Mouse (Mus musculus) MEL (cell line): ENCODE data around the gene Polg. TPM values are rescaled to one million over a fixed set of nuclear protein-coding genes. Genes with fewer than 3 reads are reported as not detected.

ENCODE experiments used
- DNase-seq: peaks from one replicate; pipeline ENCODE4 v3.0.0; 2011; ENCODE audit warnings: low read depth, low spot score
- H3K27ac ChIP-seq: 2 replicates; pipeline ENCODE4 v1.5.1; 2012; ENCODE audit warnings: low read depth, mild to moderate bottlenecking, control low read depth, low read length, moderate library complexity; ENCODE audit not compliant: control insufficient read depth
- H3K27me3 ChIP-seq, 2 experiments: fragments of 150-350 bp in 1 of 2; sonication (generic) in 1 of 2; 2 replicates each; pipeline ENCODE4 v1.6.1; 2012; ENCODE audit warnings: low read length in 2 of 2, mild to moderate bottlenecking in 2 of 2, improper control_type of control experiment in 1 of 2, moderate library complexity in 1 of 2; ENCODE audit not compliant: insufficient read depth in 2 of 2, control insufficient read depth in 1 of 2
- H3K36me3 ChIP-seq, 2 experiments: 2 replicates each; pipeline ENCODE4 v1.6.1; 2012 to 2014; ENCODE audit warnings: low read length in 2 of 2, improper control_type of control experiment in 1 of 2, inconsistent platforms in 1 of 2, mild to moderate bottlenecking in 1 of 2; ENCODE audit not compliant: insufficient read depth in 2 of 2, control insufficient read depth in 1 of 2
- H3K4me1 ChIP-seq, 2 experiments: fragments of 150-350 bp in 1 of 2; sonication (generic) in 1 of 2; 2 replicates each; pipeline ENCODE4 v1.6.1; 2012; ENCODE audit warnings: low read length in 2 of 2, improper control_type of control experiment in 1 of 2, mild to moderate bottlenecking in 1 of 2; ENCODE audit not compliant: insufficient read depth in 2 of 2, control insufficient read depth in 1 of 2
- H3K4me3 ChIP-seq, 2 experiments: fragments of 150-350 bp in 1 of 2; sonication (generic) in 1 of 2; 2 replicates each; pipeline ENCODE4 v1.5.1; 2012; ENCODE audit warnings: low read depth in 2 of 2, low read length in 2 of 2, mild to moderate bottlenecking in 2 of 2, moderate library complexity in 2 of 2, control low read depth in 1 of 2, improper control_type of control experiment in 1 of 2; ENCODE audit not compliant: control insufficient read depth in 1 of 2, insufficient read depth in 1 of 2
- H3K79me2 ChIP-seq: 2 replicates; pipeline ENCODE4 v1.6.1; 2012; ENCODE audit warnings: mild to moderate bottlenecking, low read length, moderate library complexity; ENCODE audit not compliant: control insufficient read depth, poor library complexity, insufficient read depth
- H3K9ac ChIP-seq: 2 replicates; pipeline ENCODE4 v1.6.1; 2012; ENCODE audit warnings: low read depth, mild to moderate bottlenecking, control low read depth, low read length, moderate library complexity; ENCODE audit not compliant: control insufficient read depth, poor library complexity, severe bottlenecking
- H3K9me3 ChIP-seq: fragments of 150-350 bp; sonication (generic); replicated peaks from 2 replicates; pipeline ENCODE4 v1.6.1; 2012; ENCODE audit warnings: mild to moderate bottlenecking, low read length, improper control_type of control experiment, moderate library complexity; ENCODE audit not compliant: insufficient read depth
- BHLHE40 ChIP-seq: IDR thresholded peaks from 2 replicates; pipeline ENCODE4 v1.6.1; 2012; ENCODE audit warnings: low read depth, mild to moderate bottlenecking, inconsistent platforms, low read length, improper control_type of control experiment, borderline replicate concordance
- E2F4 ChIP-seq: IDR thresholded peaks from 2 replicates; pipeline ENCODE4 v1.6.1; 2011; ENCODE audit warnings: low read depth, low read length, improper control_type of control experiment, borderline replicate concordance
- EP300 ChIP-seq, 2 experiments: IDR thresholded peaks; 2 replicates each; pipeline ENCODE4 v1.6.1; 2011; ENCODE audit warnings: improper control_type of control experiment in 2 of 2, low read length in 2 of 2, low read depth in 1 of 2, mild to moderate bottlenecking in 1 of 2
- GABPA ChIP-seq: IDR thresholded peaks from 2 replicates; pipeline ENCODE4 v1.6.1; 2012; ENCODE audit warnings: low read depth, mild to moderate bottlenecking, inconsistent platforms, low read length, improper control_type of control experiment, moderate library complexity
- HCFC1 ChIP-seq: IDR thresholded peaks from 2 replicates; pipeline ENCODE4 v1.6.1; 2012; ENCODE audit warnings: low read depth, mild to moderate bottlenecking, inconsistent platforms, low read length, improper control_type of control experiment, moderate library complexity
- MAX ChIP-seq: IDR thresholded peaks from 2 replicates; pipeline ENCODE4 v1.6.1; 2011; ENCODE audit warnings: low read length, improper control_type of control experiment
- MYB ChIP-seq: IDR thresholded peaks from 2 replicates; pipeline ENCODE4 v1.6.1; 2011; ENCODE audit warnings: mild to moderate bottlenecking, low read depth, low read length, improper control_type of control experiment
- MYC ChIP-seq: IDR thresholded peaks from 2 replicates; pipeline ENCODE4 v1.6.1; 2011; ENCODE audit warnings: low read depth, mild to moderate bottlenecking, low read length, improper control_type of control experiment, moderate library complexity
- POLR2AphosphoS2 ChIP-seq: IDR thresholded peaks from 2 replicates; pipeline ENCODE4 v1.6.1; 2011; ENCODE audit warnings: low read length, improper control_type of control experiment
- POLR2AphosphoS5 ChIP-seq: IDR thresholded peaks from 2 replicates; pipeline ENCODE4 v1.6.1; 2012; ENCODE audit warnings: low read depth, borderline replicate concordance, mild to moderate bottlenecking, inconsistent platforms, low read length, moderate library complexity, mixed read lengths
- RCOR1 ChIP-seq: IDR thresholded peaks from 2 replicates; pipeline ENCODE4 v1.6.1; 2012; ENCODE audit warnings: low read depth, mild to moderate bottlenecking, inconsistent platforms, low read length, improper control_type of control experiment
- SIN3A ChIP-seq: IDR thresholded peaks from 2 replicates; pipeline ENCODE4 v1.6.1; 2012; ENCODE audit warnings: low read length, improper control_type of control experiment, inconsistent platforms
- SMC3 ChIP-seq: IDR thresholded peaks from 2 replicates; pipeline ENCODE4 v1.6.1; 2011; ENCODE audit warnings: low read depth, low read length, improper control_type of control experiment
- TBP ChIP-seq: IDR thresholded peaks from 2 replicates; pipeline ENCODE4 v1.8.0; 2011; ENCODE audit warnings: low read depth, low read length, improper control_type of control experiment
- UBTF ChIP-seq: IDR thresholded peaks from 2 replicates; pipeline ENCODE4 v1.6.1; 2012; ENCODE audit warnings: low read depth, mild to moderate bottlenecking, inconsistent platforms, low read length, improper control_type of control experiment, moderate library complexity, borderline replicate concordance; ENCODE audit not compliant: insufficient read depth
- ZKSCAN1 ChIP-seq: IDR thresholded peaks from 2 replicates; pipeline ENCODE4 v1.6.1; 2012; ENCODE audit warnings: low read depth, mild to moderate bottlenecking, inconsistent platforms, low read length, improper control_type of control experiment, moderate library complexity
- ZMIZ1 ChIP-seq: IDR thresholded peaks from 2 replicates; pipeline ENCODE4 v1.6.1; 2012; ENCODE audit warnings: low read depth, mild to moderate bottlenecking, inconsistent platforms, low read length, improper control_type of control experiment, moderate library complexity
- ZNF384 ChIP-seq: IDR thresholded peaks from 2 replicates; pipeline ENCODE4 v1.6.1; 2012; ENCODE audit warnings: low read depth, mild to moderate bottlenecking, inconsistent platforms, low read length, improper control_type of control experiment
- polyA plus RNA-seq, 2 experiments: library from polyadenylated mRNA; stranded (reverse) in 1 of 2; unstranded in 1 of 2; fragments of >175 nt in 1 of 2; fragments of >200 nt in 1 of 2; gene quantifications; 2 replicates each; pipeline versions ENCODE4 v1.2.1 to v1.2.4; 2012; ENCODE audit warnings: low replicate concordance in 2 of 2, low read depth in 1 of 2; ENCODE audit not compliant: insufficient read length in 2 of 2, insufficient read depth in 1 of 2, missing spikeins in 1 of 2
- total RNA-seq: library from RNA; depleted of rRNA; stranded (reverse); fragments of 300-350 nt; gene quantifications from 2 replicates; pipeline ENCODE4 v1.2.3, GENCODE M21; 2012

Polg gene
- total and polyA plus RNA-seq, 3 experiments = 82.7 to 129 TPM; not detected in 1

- Histone ChIP-seq H3K4me1 (peaks cover 0 to 17% of the 10 kb centered on the region in 2 experiments; a peak in 3 of 4 replicates), H3K36me3 (peaks cover 2 to 14% of the 10 kb centered on the region in 2 experiments; a peak in 3 of 4 replicates), H3K27me3 (no peaks in the 10 kb centered on the region), H3K9me3 (no peaks in the 10 kb centered on the region), H3K4me3 (no peak overlapping the region), H3K9ac (no peak overlapping the region), H3K27ac (no peak overlapping the region), H3K79me2 (peaks cover 27% of the 10 kb centered on the region)
- TF ChIP-seq ZMIZ1 (no peak), MAX (no peak), MYC (no peak), TBP (no peak), BHLHE40 (no peak), MYB (no peak), POLR2AphosphoS2 (no peak), EP300 (IDR thresholded peaks at IDR 0.05; ENCODE audit: low read depth in 1 of 2, low read length in 2 of 2) (no peak), POLR2AphosphoS5 (no peak), ZKSCAN1 (no peak), GABPA (no peak), UBTF (no peak), ZNF384 (no peak), RCOR1 (no peak), E2F4 (no peak)
- no peak for DNase-seq
Observed at GRCm38 (mm10) chr7:79461721-79462120, 4.4 kb downstream of the Polg start.

DNA sequence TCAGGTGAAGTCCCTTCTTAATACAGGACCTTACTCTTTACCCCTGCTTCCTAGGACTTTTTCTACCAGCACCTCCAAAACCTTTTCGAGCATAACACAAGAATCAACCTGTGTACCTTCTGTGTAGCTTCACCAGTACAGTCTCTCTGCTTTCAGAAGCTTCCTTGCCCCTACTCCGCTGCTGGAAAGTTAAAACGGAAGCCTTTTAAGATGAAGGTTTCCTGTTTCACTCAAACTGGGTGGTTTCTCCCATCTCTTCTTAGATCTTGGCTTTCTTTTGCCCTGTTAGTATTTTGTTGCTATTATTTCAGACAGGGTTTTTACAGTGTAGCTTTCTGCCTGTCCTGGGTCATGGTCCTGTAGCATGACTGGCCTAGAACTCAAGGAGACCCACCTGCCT, 18.7 kb downstream of the Polg start:
- H3K4me1 ChIP-seq = no peaks in the 10 kb centered on the region
- no peaks in the 10 kb centered on the region for H3K79me2 ChIP-seq
- no peak overlapping the region for H3K27ac ChIP-seq

More for the DNA sequence above, 18.7 kb downstream of the Polg start:
- DNase-seq = no peak
- Histone ChIP-seq H3K9me3 (no peaks in the 10 kb centered on the region), H3K9ac (no peak overlapping the region), H3K27me3 (no peaks in the 10 kb centered on the region), H3K36me3 (peaks cover 0 to 8% of the 10 kb centered on the region in 2 experiments; a peak in 2 of 4 replicates), H3K4me3 (no peak overlapping the region)
- TF ChIP-seq SMC3 = no peak
- no peak for TF ChIP-seq SIN3A
- no peak for TF ChIP-seq UBTF
- TF ChIP-seq HCFC1 = no peak
